Mouse (Mus musculus): ENCODE data around the gene Fntb.

The Fntb gene

GRCm38 (mm10) chr12:76923118-76923517 is 157.7 kb downstream of the Fntb start:
- DNase-seq (ENCODE audit: low spot score) = no peak

- DNase-seq (ENCODE audit: low spot score) = no peak
These were observed 159.7 kb downstream of the Fntb start for GRCm38 (mm10) chr12:76924904-76925604.

- DNase-seq (ENCODE audit: low spot score) = no peak
These were observed 161.1 kb downstream of the Fntb start for GRCm38 (mm10) chr12:76926338-76926945.

- DNase-seq (ENCODE audit: low spot score) = no peak
These were observed 161.6 kb downstream of the Fntb start for GRCm38 (mm10) chr12:76927012-76927411.

GRCm38 (mm10) chr12:76927539-76927938 is 162.2 kb downstream of the Fntb start:
- DNase-seq (ENCODE audit: low spot score) = no peak

- peak; percentile 18 for DNase-seq (ENCODE audit: low spot score)
These were observed 164.8 kb downstream of the Fntb start for GRCm38 (mm10) chr12:76930177-76930576.

GRCm38 (mm10) chr12:76931739-76932687 is 166.6 kb downstream of the Fntb start:
- no peak for DNase-seq (ENCODE audit: low spot score)

GRCm38 (mm10) chr12:76932688-76933060 is 167.3 kb downstream of the Fntb start:
- DNase-seq (ENCODE audit: low spot score) = no peak

- no peak for DNase-seq (ENCODE audit: low spot score)
These were observed 169.0 kb downstream of the Fntb start for GRCm38 (mm10) chr12:76934438-76934837.

GRCm38 (mm10) chr12:76936211-76936610 is 170.8 kb downstream of the Fntb start:
- DNase-seq (ENCODE audit: low spot score) = no peak

GRCm38 (mm10) chr12:76938013-76938412 is 172.6 kb downstream of the Fntb start:
- DNase-seq (ENCODE audit: low spot score) = no peak

- no peak for DNase-seq (ENCODE audit: low spot score)
These were observed 176.1 kb downstream of the Fntb start for GRCm38 (mm10) chr12:76941524-76941923.

- no peak for DNase-seq (ENCODE audit: low spot score)
These were observed 177.1 kb downstream of the Fntb start for GRCm38 (mm10) chr12:76942476-76942875.

- DNase-seq (ENCODE audit: low spot score) = no peak
These were observed 177.7 kb downstream of the Fntb start for GRCm38 (mm10) chr12:76943046-76943445.

- no peak for DNase-seq (ENCODE audit: low spot score)
These were observed 178.1 kb downstream of the Fntb start for GRCm38 (mm10) chr12:76943466-76943865.

- DNase-seq (ENCODE audit: low spot score) = no peak
These were observed 182.1 kb downstream of the Fntb start for GRCm38 (mm10) chr12:76947487-76947886.

GRCm38 (mm10) chr12:76948185-76948584 is 182.8 kb downstream of the Fntb start:
- DNase-seq (ENCODE audit: low spot score) = no peak

GRCm38 (mm10) chr12:76948781-76949180 is 183.4 kb downstream of the Fntb start:
- no peak for DNase-seq (ENCODE audit: low spot score)

GRCm38 (mm10) chr12:76950330-76950729 is 184.9 kb downstream of the Fntb start:
- DNase-seq (ENCODE audit: low spot score) = no peak

- no peak for DNase-seq (ENCODE audit: low spot score)
These were observed 188.5 kb downstream of the Fntb start for GRCm38 (mm10) chr12:76953750-76954363.

- DNase-seq (ENCODE audit: low spot score) = no peak
These were observed 189.5 kb downstream of the Fntb start for GRCm38 (mm10) chr12:76954698-76955423.

- DNase-seq (ENCODE audit: low spot score) = no peak
These were observed 192.3 kb downstream of the Fntb start for GRCm38 (mm10) chr12:76957688-76958087.
